27 mouse cellular contexts compared by ENCODE assay signal in genomic region chr5:28304551-28304950, GRCm38 (mm10). TPM values are rescaled to one million over a fixed set of nuclear protein-coding genes. Genes with fewer than 3 reads are reported as not detected.
"Had no signal": no experiment of that assay in that cellular context is flagged by ENCODE, and none has a peak within 500 bp of the region (broad histone marks: within the 10 kb centered on the region; RNA-seq: fewer than 3 reads in every experiment).

No protein-coding gene starts in this region.

- H3K4me1 ChIP-seq: lung, embryonic 15.5 days; midbrain, embryonic 10.5 days; midbrain, embryonic 15.5 days; neural tube, embryonic 12.5 days; neural tube, embryonic 15.5 days had no signal

- H3K4me2 ChIP-seq: liver, embryonic 11.5 days; lung, embryonic 15.5 days; midbrain, embryonic 15.5 days; neural tube, embryonic 12.5 days; neural tube, embryonic 15.5 days had no signal

- H3K27ac ChIP-seq: kidney, postnatal 0 days; layer of hippocampus, adult 2 months; left cerebral cortex, adult 2 months; liver, embryonic 14.5 days; lung, embryonic 15.5 days; midbrain, embryonic 10.5 days; midbrain, embryonic 15.5 days; neural tube, embryonic 12.5 days; neural tube, embryonic 15.5 days; stomach, postnatal 0 days had no signal

- DNase-seq: kidney, adult 18-20 months; kidney, adult 9 months; kidney, postnatal 25 days; layer of hippocampus, postnatal 36 days; lung, adult 18-20 months; lung, postnatal 10 days; lung, postnatal 36 days; right cerebral cortex, postnatal 14 days; right cerebral cortex, postnatal 4 days; thymus, adult 2 months; thymus, postnatal 14 days; thymus, postnatal 4 days had no signal

- ATAC-seq: midbrain, embryonic 15.5 days had no signal

- H3K9me3 ChIP-seq: lung, embryonic 15.5 days; megakaryocyte, embryonic 14.5 days; midbrain, embryonic 10.5 days; midbrain, embryonic 15.5 days; neural tube, embryonic 12.5 days; neural tube, embryonic 15.5 days had no signal

- H3K36me3 ChIP-seq: lung, embryonic 15.5 days; midbrain, embryonic 10.5 days; midbrain, embryonic 15.5 days; neural tube, embryonic 12.5 days; neural tube, embryonic 15.5 days had no signal

- H3K27me3 ChIP-seq: lung, embryonic 15.5 days; midbrain, embryonic 15.5 days; neural tube, embryonic 12.5 days; neural tube, embryonic 15.5 days had no signal

- H3K9ac ChIP-seq: liver, embryonic 14.5 days; lung, embryonic 15.5 days; midbrain, embryonic 15.5 days; neural tube, embryonic 12.5 days; neural tube, embryonic 15.5 days had no signal

- H3K4me3 ChIP-seq: layer of hippocampus, adult 2 months; left cerebral cortex, adult 2 months; lung, embryonic 15.5 days; megakaryocyte, embryonic 14.5 days; midbrain, embryonic 10.5 days; midbrain, embryonic 15.5 days; neural tube, embryonic 12.5 days; neural tube, embryonic 15.5 days had no signal

RNA-seq across cellular contexts. Expression of gene Cnpy1, which starts 58.9 kb away (rescaled TPM):
- total RNA-seq: left cerebral cortex, adult 2 months; left cerebral cortex, postnatal 36 days had no signal
- polyA plus RNA-seq: limb, embryonic 11.5 days; stomach, embryonic 14.5 days; thymus, adult 2 months had no signal
